Mouse (Mus musculus): ENCODE measurements around the gene Fasl.

DNA sequence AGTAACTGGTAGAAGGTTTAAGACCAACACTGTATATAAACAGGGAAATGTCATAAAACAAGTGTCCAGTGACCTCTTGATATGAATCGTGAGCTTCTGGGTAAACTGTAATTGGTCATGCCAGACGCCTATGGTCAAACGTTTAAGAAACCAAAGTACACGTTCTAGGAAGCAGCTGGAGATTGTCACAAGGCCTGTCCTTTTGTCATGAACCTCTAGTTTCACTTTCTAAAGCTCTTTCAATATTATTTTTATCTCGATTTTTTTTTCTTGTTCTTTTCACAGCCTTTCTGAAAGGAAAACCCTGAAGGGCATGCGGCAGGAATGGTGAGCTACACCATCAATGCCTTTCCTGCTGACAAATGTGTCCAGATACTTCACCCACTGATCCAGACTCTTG lies 20.7 kb upstream of the Fasl start:
- TF ChIP-seq CTCF (IDR thresholded peaks at IDR 0.05; ENCODE audit: insufficient read depth, low read length) (no peak), POLR2A (IDR thresholded peaks at IDR 0.05; ENCODE audit: borderline replicate concordance, extremely low read depth, low read depth, low read length) (no peak)
